Mouse (Mus musculus): Measurements from ENCODE around the gene Rtl1.

The Rtl1 gene

GRCm38 (mm10) chr12:109582185-109582584 lies 17.9 kb downstream of the Rtl1 start:
- DNase-seq (ENCODE audit: low read depth, low spot score), result no peak

GRCm38 (mm10) chr12:109572259-109572658 lies 27.9 kb downstream of the Rtl1 start:
- no peak for DNase-seq (ENCODE audit: low read depth, low spot score)

DNA sequence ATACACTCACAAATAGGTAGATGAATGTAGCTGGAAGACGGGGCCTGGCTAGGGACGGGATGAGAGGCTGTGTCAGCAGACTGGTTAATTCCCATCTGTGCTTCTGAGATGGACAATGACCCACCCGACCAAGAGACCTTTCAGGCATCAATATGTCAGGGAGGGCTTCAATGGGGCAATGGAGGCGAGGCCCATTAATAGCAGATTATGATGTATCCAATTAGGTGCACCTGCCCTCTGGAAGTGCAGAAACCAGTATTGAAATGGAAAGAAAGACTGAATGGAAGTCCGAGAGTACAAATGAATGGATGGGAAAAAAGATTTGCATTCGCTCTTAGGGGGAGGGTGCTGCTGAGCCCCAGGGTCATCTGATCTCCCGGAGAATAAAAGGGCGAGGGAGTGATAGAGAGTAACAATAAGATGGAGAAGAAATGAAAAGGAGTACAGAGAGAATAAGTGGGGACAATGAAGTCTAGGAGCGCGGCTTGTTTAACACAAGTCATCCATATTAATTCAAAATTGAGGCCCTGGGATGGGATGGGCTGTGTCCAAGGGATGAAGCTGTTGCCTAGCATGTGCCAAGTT lies 39.9 kb downstream of the Rtl1 start:
- no peak for DNase-seq (ENCODE audit: low read depth, low spot score)

DNA sequence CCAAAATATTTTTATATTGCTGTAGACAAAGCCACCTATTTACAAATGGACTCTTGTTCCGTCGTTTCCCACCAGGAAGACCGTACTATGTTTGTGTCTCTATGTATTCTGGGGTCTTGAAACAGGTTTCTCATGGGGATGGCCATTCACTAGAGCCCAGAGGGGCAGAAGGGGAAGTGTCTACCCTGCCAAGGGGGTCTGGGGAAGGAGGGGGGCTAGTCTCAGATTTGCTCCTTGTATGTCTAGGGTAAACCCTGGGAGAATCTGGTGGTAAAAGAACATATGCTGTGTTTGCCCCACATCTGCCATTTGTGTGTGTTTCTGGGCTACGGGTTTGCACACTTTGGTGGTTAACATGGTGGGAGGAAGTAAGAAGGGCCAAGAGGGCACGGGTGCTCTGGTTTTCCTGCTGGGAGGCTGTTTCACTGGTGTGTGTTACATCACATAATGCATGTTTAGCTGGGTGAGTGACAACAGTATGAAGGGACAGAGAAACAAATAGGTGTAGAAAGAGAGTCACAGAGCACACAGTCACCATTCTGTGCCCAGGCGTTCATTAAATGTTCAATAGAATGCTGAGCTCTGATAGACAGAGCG lies 41.1 kb downstream of the Rtl1 start:
- no peak for DNase-seq (ENCODE audit: low read depth, low spot score)

DNA sequence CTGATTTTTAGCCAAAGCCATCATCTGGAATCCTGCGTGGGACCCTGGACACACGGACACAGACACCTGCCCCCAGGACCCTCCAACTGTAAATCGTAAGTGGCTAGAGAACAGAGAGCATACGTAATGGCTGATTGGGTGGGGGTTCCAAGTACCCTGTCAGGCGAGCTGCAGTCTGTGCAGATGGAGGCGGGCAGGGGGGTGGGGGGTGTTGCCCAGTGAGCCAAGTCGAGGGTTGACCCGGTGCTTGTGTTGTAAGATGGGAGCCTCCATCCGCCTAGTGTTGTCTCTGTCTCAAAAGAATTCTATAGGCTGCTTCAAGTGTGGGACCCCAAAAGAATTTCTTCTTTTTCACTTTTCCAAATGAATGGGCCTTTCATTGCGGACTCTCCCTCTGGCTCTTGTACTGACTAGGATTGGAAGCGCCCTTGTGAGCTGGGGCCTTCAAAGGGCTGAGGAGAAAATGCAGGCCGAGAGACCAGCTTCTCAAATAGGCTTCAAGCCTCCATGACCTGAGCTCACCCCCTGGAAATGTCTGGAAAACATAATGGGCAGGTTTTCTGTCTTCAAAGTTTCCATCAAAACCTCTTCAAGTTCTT lies 41.8 kb downstream of the Rtl1 start:
- no peak for DNase-seq (ENCODE audit: low read depth, low spot score)

DNA sequence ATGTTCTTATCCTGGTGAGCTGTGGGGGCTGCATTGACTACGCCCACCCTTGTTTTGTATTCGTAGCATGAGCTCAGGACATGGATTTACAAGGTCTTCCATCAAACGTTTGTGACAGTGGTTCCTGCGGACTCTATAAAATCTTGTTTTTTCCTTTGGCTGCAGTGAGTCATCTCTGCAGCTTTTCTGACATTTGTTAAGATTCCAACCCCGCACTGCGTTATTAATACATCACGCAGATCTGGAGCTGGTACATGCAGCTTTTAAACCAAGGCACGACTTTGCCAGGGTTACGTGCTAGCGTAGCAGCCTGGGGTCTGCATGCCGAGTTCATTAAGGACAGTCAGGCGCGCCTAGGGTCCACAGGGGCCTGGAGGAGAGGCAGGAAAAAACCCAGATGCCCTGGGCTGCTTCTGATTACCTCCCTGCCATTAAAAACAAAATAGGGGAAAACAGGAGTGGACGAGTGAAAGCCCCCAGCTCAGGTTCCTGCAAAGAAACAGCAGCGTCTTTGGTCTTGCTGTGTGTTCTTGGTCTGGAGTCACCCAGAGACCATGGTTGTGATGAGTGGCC lies 44.2 kb downstream of the Rtl1 start:
- no peak for DNase-seq (ENCODE audit: low read depth, low spot score)

- DNase-seq (ENCODE audit: low read depth, low spot score), result no peak
Measured at GRCm38 (mm10) chr12:109553568-109553967, 46.6 kb downstream of the Rtl1 start.

- DNase-seq (ENCODE audit: low read depth, low spot score), result no peak
Measured at GRCm38 (mm10) chr12:109552754-109553525, 47.2 kb downstream of the Rtl1 start.

DNA sequence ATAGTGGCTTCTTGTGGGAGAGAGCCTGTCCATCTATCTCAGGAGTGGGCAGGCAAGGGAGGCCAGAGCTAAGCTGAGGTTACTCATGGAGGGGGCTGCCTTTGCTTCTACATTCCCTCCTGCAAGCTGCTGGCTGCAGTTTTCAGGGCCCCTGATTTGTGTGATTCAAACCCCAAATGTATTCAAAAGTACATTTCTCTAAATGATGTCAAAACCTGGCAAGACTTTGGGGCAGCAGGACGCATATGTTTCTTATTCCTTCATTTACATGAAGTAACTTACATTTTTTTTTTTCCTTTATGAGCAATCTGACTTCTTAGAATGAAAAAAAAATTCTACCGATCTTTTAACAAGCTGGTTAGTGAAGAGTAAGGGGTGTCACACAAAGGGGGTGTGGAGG lies 48.4 kb downstream of the Rtl1 start:
- DNase-seq (ENCODE audit: low read depth, low spot score), result no peak

- DNase-seq (ENCODE audit: low read depth, low spot score), result no peak
Measured at GRCm38 (mm10) chr12:109547085-109547484, 53.0 kb downstream of the Rtl1 start.

DNA sequence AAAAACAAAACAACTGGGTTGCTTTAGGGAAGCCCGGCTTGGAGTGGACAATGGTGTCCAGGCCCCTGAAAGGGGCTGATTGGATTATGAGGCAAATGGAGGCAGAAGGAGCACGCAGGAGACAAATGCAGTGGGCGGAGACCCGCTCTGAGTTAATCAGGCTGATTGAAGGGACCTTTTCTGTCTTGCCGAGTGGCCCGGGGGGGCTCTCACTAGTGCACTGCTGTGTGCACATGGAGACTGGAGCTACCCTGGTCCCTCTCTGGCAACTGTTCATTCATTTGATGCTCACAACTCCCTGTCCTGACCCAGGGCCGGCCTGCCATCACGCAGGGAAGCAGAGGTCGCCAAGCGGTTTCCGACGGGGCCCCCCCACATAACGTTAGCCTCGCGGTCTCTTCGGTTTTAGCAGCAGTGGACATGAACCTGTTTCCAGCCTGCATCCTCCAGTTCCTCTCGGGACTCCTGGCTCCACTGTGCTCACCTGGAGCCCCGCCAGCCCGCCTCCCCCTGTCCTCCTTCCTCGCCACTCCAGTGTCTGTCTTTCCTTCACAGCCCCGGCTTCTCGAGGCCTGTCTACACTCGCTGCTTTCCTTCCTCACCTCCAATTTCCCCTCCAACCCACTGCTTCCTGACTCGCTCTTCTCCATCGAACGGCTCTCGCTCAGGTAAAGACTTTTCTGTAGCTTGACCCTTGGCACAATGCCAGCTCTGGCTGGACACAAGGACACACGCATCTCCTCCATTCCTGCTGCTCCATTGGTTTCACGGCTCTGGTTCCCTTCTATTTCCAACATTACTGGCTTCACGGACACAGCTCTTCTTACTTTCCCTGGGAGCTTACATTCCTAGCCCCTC lies 54.0 kb downstream of the Rtl1 start:
- DNase-seq (ENCODE audit: low read depth, low spot score), result no peak

- no peak for DNase-seq (ENCODE audit: low read depth, low spot score)
Measured at GRCm38 (mm10) chr12:109543281-109543923, 56.7 kb downstream of the Rtl1 start.

- peak; percentile 57 for DNase-seq (ENCODE audit: low read depth, low spot score)
Measured at GRCm38 (mm10) chr12:109542635-109543249, 57.4 kb downstream of the Rtl1 start.

DNA sequence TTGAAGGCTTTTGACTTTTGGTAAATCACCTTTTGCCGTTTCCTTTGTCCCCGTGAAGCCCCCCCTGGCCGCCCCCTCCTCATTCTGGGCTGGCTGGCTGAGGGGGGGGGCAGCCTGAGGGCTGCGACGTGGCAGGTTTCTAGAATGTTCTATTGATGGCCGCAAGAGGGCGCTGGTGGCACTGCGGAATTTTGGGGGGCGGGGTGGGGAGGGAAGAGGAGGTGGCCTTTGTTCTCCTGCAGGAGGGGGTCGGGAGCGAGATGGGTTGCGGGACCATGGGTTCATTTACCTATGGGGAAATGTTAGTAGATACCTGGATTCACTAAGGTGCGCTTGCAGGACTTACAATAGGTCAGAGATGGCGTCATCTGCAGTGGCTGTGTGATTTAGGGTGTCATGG lies 58.1 kb downstream of the Rtl1 start:
- no peak for DNase-seq (ENCODE audit: low read depth, low spot score)

DNA sequence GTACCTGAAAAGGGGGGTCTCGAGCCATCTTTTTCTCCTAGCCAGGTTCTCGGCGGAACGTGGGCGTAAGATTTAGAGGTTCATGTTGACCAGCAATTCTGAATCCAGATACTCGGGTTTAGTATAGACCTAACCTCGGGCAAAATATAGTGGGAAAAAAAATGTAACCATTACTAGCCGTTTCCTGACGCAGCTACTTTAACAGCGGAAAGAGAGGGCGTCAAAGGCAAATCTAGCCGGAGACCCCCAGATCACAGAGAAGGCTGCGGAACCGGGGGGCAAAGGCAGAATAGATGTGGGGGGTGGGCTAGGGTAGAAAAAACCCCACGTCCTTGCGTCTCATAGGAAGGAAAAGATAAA lies 58.6 kb downstream of the Rtl1 start:
- DNase-seq (ENCODE audit: low read depth, low spot score), result no peak

GRCm38 (mm10) chr12:109540739-109541539 lies 59.2 kb downstream of the Rtl1 start:
- no peak for DNase-seq (ENCODE audit: low read depth, low spot score)

GRCm38 (mm10) chr12:109539950-109540349 lies 60.2 kb downstream of the Rtl1 start:
- no peak for DNase-seq (ENCODE audit: low read depth, low spot score)

Data from c-Kit-negative CD71-positive TER-119-positive erythroid progenitor cells, embryonic 14.5 days (primary cell).